Mouse (Mus musculus): ENCODE measurements around the gene Slc1a7.

Gene Slc1a7

DNA sequence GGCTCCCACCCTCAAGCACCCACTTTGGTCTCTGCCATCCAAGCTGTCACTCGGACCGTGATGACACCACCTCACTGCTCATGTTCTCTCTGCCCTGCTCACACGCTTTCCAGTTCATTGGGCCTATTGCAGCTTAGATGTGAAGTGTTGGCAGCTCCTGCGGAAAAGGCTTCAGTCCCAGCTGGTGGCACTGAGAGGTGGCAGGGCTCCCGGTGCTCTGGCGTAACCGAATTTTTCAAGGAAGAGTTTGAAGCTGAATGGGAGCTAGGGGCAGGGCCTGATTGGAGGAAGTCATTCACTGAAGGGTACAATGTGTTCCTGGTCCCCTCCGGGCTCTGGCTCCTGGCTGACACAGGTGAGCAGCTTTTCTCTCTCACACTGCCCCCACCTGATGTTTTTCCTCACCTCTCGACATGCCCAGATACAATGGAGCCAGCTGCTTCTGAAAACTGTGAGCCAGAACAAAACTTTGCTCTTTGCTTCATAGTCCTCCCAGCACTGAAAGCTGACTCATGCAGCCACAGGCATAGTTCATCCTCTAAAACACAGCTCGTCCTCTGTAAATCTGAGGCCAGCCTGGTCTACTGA lies 83.6 kb downstream of the Slc1a7 start:
- no peak for DNase-seq (ENCODE audit: low spot score in 2 of 2)

- DNase-seq (ENCODE audit: low spot score in 2 of 2), result no peak
Measured at GRCm38 (mm10) chr4:108052673-108053072, 84.5 kb downstream of the Slc1a7 start.

GRCm38 (mm10) chr4:108055873-108056272 lies 87.7 kb downstream of the Slc1a7 start:
- no peak for DNase-seq (ENCODE audit: low spot score in 2 of 2)

DNA sequence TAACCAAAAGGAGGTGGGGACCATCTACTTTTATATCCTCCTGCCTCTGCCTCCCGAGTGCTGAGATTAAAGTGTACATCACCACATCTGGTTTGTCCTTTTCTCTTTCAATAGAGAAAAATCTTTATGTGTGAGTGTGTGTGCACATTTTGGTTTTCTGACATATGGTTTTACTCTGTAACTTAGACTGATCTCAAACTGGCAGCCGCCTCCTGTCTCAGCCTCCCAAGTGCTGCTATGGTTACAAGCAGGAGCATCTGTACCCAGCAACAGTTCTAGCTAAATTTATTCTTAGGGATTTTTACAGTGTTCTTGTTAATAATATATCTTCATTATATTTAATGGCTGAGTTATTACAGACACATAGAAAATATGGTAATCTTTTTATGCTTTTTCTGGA lies 89.1 kb downstream of the Slc1a7 start:
- DNase-seq (ENCODE audit: low spot score in 2 of 2), result no peak

DNA sequence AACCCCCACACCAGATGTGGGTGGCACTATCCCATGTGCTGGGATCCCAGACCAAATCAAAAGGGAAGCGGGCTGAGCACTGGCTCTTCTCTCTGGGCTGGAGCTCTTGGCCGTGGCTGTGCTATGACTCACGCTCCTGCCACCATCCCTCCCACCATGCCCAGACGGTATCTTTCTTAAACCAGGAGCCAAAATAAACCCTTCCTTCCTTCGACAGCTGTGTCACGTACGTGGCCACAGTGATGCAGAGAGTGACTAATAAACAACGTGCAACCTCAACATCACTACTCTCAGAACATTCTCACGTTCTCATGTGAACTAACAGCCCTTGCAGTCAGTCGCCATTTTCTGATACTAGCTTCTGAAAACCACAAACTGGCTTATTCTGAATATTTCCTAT lies 90.0 kb downstream of the Slc1a7 start:
- DNase-seq (ENCODE audit: low spot score in 2 of 2), result no peak

GRCm38 (mm10) chr4:108059601-108060379 lies 91.7 kb downstream of the Slc1a7 start:
- no peak for DNase-seq (ENCODE audit: low spot score in 2 of 2)

DNA sequence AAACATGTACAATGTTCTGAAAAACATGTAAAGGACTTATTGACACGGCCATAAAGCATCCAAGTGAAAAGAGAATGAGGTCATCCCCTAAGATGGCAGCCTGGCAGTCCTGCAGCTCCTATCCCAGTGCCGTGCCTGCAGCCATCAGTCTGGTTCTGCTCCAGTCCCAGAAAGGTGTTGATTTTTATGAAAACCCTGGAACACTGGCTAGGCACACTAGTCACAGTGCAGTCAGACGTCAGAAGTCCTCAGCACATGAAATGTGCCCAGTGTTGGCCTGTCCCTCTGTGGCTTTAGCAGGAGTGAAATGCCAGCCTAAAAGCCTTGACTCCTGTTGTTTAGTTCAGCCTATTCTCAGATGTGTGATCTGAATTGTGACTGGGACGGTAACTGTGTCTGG lies 92.6 kb downstream of the Slc1a7 start:
- no peak for DNase-seq (ENCODE audit: low spot score in 2 of 2)

DNA sequence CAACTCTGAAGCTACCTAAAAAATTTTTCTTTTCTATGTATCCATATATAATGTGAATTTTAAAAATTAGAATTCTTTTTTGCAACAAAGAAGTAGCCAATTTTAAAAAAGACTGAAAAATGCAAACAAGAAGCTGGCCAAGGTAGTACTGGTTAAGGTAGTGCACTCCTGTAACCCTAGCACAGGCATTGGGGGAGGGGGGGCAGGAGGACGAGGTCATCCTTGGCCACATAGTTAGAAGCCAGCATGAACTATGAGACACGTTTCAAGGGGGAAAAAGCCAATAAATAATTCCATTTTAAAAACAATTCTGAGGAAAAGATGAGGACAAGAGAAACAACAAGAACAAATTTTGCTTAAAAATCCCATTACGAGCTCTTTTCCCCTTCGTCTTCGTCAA lies 94.4 kb downstream of the Slc1a7 start:
- no peak for DNase-seq (ENCODE audit: low spot score in 2 of 2)

Data from spleen, postnatal 14 days (tissue).